Mouse (Mus musculus) testis, adult 10 weeks (tissue): ENCODE measurements around the gene Gas7. TPM values are rescaled to one million over a fixed set of nuclear protein-coding genes. Genes with fewer than 3 reads are reported as not detected.

ENCODE experiments used
- polyA plus RNA-seq: library from polyadenylated mRNA; stranded (reverse); fragments of 350-450 nt; fragmentation: Illumina TruSeq; extraction: RNeasy Lipid Tissue Mini Kit (QIAGEN cat#74804); gene quantifications from one replicate; pipeline ENCODE4 v1.2.3, GENCODE M21; 2014; ENCODE audit warnings: low read depth, low replicate concordance

Gene Gas7
- 15.4 TPM for polyA plus RNA-seq

DNA sequence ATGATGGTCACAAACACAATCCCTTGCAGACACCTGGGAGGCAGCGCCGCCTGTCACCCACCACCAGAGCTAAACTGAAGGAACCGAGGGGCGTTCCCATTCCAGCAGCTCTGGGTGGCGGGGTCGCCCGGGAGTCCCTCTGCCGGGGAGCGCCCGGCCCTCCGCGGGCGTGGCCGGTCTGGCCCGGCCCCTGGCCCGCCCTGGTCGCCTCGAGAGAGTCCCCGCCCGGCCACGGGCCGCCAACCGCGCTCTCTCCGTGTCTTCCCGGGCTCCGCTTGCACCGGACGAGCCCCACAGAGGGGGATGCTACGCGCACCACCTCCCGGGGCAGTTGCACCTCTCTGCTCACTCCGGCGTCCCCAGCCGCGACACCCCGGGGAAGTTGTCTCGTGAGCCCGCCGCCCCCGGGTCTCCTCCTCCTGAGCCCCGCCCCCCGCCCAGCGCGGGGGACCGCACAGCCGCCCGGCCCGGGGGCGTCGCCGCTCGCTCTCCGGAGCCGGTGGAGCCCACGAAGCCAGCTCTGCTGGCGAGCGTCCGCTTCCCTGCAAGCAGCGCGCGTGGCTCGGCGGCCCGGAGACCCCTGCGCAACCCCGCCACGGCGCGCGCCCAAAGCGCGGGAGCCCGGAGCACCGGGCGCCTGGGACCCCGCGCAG, at the start of gene Gas7:
Gas7 (plus strand) TSS at position 564 of the 653 bp plus-strand sequence.

GRCm38 (mm10) chr11:67694703-67695376, 239.6 kb downstream of the Gas7 start, which contains the start of gene Rcvrn:
Gene Rcvrn (plus strand): TSS chr11:67695326.

Other genes with a start within 250 kb of the Gas7 start
- not detected for gene Myh4, start 217.4 kb upstream of the Gas7 start, polyA plus RNA-seq
- not detected for gene Myh8, start 178.3 kb upstream of the Gas7 start, polyA plus RNA-seq
- 0.08 TPM for gene Myh13, start 133.8 kb upstream of the Gas7 start, polyA plus RNA-seq
- gene Rcvrn, start 239.9 kb downstream of the Gas7 start, polyA plus RNA-seq: not detected